Mouse (Mus musculus): ENCODE measurements around the gene Bbs1. TPM values are rescaled to one million over a fixed set of nuclear protein-coding genes. Genes with fewer than 3 reads are reported as not detected.
A peak's percentile ranks its signal among the peaks of the same experiment; 100 is the strongest.
"Not testable (repeated sequence)": the region's sequence is repeated elsewhere in the genome, so short reads cannot be mapped to it uniquely, and the experiment has no call there.

The Bbs1 gene
- polyA plus RNA-seq (2012; rRNA removed): 28.5 and 32.7 TPM in 2 replicates

DNA sequence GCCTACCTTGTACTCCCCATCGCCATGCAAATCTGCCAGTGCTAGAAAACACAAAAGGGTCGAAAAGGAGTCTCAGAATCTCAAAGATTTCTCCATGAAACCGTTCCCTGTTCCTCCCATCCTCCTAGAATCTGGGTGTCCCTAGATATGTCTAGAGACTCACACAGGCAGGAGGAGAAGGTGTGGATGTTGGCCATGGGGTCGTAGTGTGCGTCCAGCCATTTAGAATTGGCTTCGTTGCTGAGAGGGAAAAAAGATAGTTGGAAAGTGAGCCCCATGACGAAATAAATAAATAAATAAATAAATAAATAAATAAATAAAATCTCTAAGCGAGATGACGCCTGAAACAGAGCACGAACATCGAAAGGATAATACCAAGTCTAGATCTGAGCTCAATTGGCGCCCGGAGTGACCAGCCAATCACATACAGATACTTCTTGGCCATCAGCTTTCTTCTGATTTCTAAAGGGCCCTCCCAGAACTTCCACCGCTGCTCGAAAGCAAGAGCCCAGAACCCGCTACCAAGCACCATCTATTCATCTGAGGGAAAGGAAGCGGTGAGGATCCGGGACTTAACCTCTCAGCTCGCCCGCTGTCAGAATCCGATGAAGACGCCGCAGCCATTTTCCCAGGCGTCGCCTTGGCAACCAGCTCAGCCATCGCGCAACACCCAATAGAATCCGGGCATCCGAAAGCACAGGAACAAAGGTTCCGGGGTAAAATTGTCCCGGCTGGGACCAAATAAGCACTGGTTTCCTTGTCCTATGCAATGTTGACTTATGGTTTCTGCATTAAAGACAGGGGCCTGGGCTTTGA is at the start of gene Bbs1:
TSS of gene Bbs1 (minus strand) at position 650 of the 816 bp plus-strand sequence.
- TF ChIP-seq POLR2A (IDR thresholded peaks at IDR 0.05; ENCODE audit: extremely low read depth, insufficient read depth, low read length) (peak; percentile 67), CTCF (IDR thresholded peaks at IDR 0.05; ENCODE audit: extremely low read depth, insufficient read depth, low read length) (no peak)
- no peak within 1 kb of the TSS for H3K27ac ChIP-seq (ENCODE audit: insufficient read depth, low read length)
- peaks cover 3% of the 10 kb centered on the region; the same call in 1 of the 2 replicates for H3K4me1 ChIP-seq (ENCODE audit: control insufficient read depth, insufficient read depth, low read length)
- peak within 1 kb of the TSS; percentile 86 for H3K4me3 ChIP-seq (ENCODE audit: insufficient read depth, low read length)

DNA sequence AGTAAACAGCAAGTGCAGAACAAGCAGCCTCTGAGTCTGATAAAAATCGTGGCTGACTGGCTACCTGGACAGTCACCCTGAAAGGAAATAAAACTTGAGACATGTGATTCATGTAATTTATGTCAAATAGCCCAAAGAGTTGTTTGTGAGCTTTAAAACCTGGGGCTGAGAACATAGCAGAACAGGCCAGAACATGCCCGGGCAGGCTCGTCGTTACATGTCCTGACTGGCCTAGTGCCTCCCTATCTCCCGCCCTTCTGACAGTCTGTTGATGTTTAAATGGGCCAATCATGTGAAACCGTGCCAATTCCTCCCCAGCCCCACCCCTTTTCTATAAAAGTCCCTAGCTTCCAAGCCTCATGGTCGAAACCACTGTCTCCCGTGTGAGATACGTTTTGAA is 42.2 kb upstream of the Bbs1 start:
- H3K4me3 ChIP-seq (ENCODE audit: insufficient read depth, low read length); H3K27ac ChIP-seq (ENCODE audit: insufficient read depth, low read length); H3K4me1 ChIP-seq (ENCODE audit: control insufficient read depth, insufficient read depth, low read length): not testable (repeated sequence)

DNA sequence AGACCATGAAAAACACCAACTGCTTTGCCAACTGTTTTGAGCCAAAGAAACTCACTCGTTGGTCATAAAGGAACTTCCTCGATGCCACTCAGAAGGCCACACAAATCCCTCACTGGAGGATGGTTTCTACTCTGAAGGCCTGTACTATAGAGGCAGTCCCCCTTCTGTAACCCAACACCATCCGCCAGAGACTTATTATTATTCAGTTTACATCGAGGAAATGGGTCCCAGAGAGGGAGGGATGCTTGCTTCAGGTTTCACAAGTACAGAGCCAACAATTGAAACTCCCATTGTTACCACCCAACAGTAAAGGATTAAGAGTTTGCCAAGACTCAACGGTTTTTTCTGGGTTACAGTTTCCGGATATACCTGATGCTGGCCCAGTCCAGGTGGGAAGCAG is 39.1 kb upstream of the Bbs1 start:
- Histone ChIP-seq H3K4me3 (ENCODE audit: insufficient read depth, low read length) (no peak overlapping the region), H3K27ac (ENCODE audit: insufficient read depth, low read length) (no peak overlapping the region)
- TF ChIP-seq CTCF (IDR thresholded peaks at IDR 0.05; ENCODE audit: extremely low read depth, insufficient read depth, low read length) (no peak), POLR2A (IDR thresholded peaks at IDR 0.05; ENCODE audit: extremely low read depth, insufficient read depth, low read length) (no peak)

DNA sequence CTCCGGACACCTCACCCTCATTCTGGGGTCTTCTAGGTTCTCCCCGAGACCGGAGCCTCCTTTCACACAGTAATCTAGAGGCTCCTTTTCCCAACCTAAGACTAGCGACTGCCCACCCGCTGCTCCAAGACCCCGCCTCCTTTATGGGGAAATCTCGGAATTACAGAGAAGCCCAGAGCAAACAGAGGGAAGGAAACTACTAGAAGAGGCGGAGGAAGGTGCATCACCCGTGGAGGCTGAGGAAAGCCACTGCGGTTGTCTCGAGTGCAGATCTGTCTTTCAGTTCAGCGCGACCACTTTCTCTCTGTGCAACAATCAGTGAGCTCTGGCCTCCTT is 36.8 kb upstream of the Bbs1 start:
- Histone ChIP-seq H3K27ac (ENCODE audit: insufficient read depth, low read length) (no peak overlapping the region), H3K4me3 (ENCODE audit: insufficient read depth, low read length) (peak overlapping the region; percentile 56), H3K4me1 (ENCODE audit: control insufficient read depth, insufficient read depth, low read length) (no peaks in the 10 kb centered on the region)
- TF ChIP-seq CTCF (IDR thresholded peaks at IDR 0.05; ENCODE audit: extremely low read depth, insufficient read depth, low read length): no peak
- TF ChIP-seq POLR2A (IDR thresholded peaks at IDR 0.05; ENCODE audit: extremely low read depth, insufficient read depth, low read length): no peak

More for the DNA sequence above, 39.1 kb upstream of the Bbs1 start:
- H3K4me1 ChIP-seq (ENCODE audit: control insufficient read depth, insufficient read depth, low read length): no peaks in the 10 kb centered on the region

DNA sequence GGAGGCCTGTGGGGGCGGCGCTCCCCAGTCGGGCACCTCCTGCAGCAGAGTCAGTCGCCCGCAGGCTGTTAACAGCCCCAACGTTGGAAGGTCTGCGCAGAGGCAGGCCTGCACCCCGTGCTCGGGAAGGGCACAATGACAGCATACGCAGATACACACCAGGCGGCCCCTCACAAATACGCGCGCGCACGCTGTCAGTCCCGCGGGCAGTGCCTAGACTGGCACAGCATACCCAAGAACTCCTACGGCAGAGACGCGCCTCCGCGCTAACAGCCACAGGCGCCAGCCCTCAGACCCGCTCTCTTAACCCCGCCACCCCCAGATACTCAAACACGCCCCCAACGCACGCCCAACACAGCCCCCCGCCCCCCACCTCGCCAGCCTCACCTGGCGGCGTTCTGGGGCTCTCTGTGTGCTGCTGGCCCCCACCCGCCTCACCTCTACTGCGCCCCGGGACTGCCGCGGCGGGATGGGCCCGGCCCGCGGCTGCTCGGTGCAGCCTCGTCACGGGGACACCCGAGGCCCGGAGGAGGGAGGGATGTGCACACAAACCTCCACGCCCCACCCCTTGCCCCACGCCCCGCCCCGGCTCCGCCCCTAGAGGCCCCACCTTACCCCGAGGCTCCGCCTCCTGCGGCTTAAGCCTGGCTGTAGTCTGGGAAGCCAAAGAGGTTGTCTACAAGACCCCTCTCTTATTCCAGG is 36.3 kb upstream of the Bbs1 start, which contains the start of gene Peli3:
TSS of gene Peli3 (minus strand) at position 577 of the 702 bp plus-strand sequence.
- 0 out of 2 replicates have a peak within 1 kb of the TSS, but pooled peaks have one; percentile 6 for H3K27ac ChIP-seq (ENCODE audit: insufficient read depth, low read length)
- no peak for TF ChIP-seq POLR2A (IDR thresholded peaks at IDR 0.05; ENCODE audit: extremely low read depth, insufficient read depth, low read length)
- no peak for TF ChIP-seq CTCF (IDR thresholded peaks at IDR 0.05; ENCODE audit: extremely low read depth, insufficient read depth, low read length)
- H3K4me1 ChIP-seq (ENCODE audit: control insufficient read depth, insufficient read depth, low read length): no peaks in the 10 kb centered on the region
- H3K4me3 ChIP-seq (ENCODE audit: insufficient read depth, low read length): peak within 1 kb of the TSS; percentile 56

DNA sequence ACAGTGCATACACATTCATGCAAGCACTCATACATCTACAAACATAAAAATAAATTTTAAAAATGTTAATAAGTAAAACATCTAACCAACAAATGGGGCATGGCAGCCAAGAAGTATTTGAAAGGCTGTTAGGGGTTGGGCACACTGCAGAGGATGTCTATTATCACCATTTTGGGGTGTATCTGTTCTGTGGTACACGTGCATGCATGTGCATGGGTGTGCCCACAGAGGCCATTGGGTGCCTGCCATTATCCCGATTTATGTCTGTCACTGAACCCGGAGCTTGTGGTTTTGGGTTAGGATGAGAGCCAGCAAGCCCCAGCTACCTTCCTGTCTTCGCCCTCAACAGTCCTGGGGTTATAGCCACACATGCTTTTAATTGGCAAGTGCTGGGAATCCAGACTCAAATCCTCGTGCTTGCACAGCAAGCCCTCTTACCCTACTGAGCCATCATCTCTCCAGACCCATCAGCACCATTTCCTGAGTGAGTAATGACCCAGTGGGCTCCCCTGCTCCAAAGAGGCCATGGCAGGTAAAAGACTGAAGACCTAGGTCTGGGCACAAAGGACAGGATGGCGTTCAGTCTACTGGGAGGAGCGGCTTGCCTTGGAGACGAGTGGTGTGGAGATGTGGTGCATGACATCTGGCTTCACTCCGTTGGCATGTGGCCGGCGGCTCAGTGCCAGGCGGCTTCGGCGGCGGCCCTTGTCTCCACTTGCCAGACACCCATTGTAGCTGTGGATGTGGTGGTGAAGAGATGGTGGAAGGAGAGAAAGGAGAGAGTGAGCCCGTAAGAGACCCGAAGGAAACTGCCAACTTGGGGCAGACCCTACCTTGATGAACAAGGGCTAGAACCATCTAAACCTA is 31.2 kb upstream of the Bbs1 start:
- no peak overlapping the region for H3K4me3 ChIP-seq (ENCODE audit: insufficient read depth, low read length)
- TF ChIP-seq POLR2A (IDR thresholded peaks at IDR 0.05; ENCODE audit: extremely low read depth, insufficient read depth, low read length) (no peak), CTCF (IDR thresholded peaks at IDR 0.05; ENCODE audit: extremely low read depth, insufficient read depth, low read length) (no peak)
- H3K27ac ChIP-seq (ENCODE audit: insufficient read depth, low read length): no peak overlapping the region
- no peaks in the 10 kb centered on the region for H3K4me1 ChIP-seq (ENCODE audit: control insufficient read depth, insufficient read depth, low read length)

DNA sequence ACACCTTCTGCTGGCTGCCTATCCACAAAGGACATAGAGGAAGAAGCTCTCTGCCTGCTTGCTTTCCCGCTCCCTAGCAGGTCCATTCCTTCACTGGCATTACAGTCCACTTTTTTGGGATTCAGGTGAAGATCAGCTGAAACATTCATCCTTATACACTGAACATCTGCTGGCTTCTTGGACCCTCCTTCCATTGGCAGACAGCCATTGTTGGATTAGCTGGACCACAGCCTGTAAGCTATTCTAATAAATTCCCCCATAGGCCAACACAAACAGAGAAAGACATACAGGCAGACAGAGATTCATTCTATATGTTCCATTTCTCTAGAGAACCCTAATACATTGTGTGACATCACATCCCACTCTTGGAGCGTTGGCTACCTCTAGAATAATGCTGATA is 30.5 kb upstream of the Bbs1 start:
- H3K4me3 ChIP-seq (ENCODE audit: insufficient read depth, low read length): no peak overlapping the region
- TF ChIP-seq POLR2A (IDR thresholded peaks at IDR 0.05; ENCODE audit: extremely low read depth, insufficient read depth, low read length): no peak
- no peak for TF ChIP-seq CTCF (IDR thresholded peaks at IDR 0.05; ENCODE audit: extremely low read depth, insufficient read depth, low read length)
- no peak overlapping the region for H3K27ac ChIP-seq (ENCODE audit: insufficient read depth, low read length)
- H3K4me1 ChIP-seq (ENCODE audit: control insufficient read depth, insufficient read depth, low read length): no peaks in the 10 kb centered on the region

DNA sequence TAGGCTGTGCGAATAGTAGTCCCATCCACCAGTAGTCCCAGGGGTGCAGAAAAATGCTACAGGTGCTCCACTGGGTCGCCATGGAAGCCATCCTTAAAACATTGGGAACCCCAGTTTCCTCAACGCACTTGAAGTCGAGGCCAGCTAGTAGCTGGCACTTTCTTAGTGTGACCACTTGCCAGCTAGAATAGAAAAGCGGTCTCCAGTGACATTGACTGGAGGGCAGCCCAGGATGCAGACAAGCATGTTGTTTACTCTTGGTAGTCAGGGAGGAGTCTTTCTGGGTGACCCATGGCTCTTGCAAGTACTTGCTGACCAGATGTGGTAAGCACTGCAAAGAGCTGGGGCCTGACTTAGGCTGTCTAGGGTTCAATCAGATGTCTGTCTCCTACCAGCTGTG is 22.4 kb upstream of the Bbs1 start:
- Histone ChIP-seq H3K4me3 (ENCODE audit: insufficient read depth, low read length) (no peak overlapping the region; the same call in 1 of the 2 replicates), H3K27ac (ENCODE audit: insufficient read depth, low read length) (no peak overlapping the region), H3K4me1 (ENCODE audit: control insufficient read depth, insufficient read depth, low read length) (0 out of 2 replicates have a peak, but pooled peaks cover 5% of the 10 kb centered on the region)
- TF ChIP-seq POLR2A (IDR thresholded peaks at IDR 0.05; ENCODE audit: extremely low read depth, insufficient read depth, low read length): no peak
- TF ChIP-seq CTCF (IDR thresholded peaks at IDR 0.05; ENCODE audit: extremely low read depth, insufficient read depth, low read length): no peak

DNA sequence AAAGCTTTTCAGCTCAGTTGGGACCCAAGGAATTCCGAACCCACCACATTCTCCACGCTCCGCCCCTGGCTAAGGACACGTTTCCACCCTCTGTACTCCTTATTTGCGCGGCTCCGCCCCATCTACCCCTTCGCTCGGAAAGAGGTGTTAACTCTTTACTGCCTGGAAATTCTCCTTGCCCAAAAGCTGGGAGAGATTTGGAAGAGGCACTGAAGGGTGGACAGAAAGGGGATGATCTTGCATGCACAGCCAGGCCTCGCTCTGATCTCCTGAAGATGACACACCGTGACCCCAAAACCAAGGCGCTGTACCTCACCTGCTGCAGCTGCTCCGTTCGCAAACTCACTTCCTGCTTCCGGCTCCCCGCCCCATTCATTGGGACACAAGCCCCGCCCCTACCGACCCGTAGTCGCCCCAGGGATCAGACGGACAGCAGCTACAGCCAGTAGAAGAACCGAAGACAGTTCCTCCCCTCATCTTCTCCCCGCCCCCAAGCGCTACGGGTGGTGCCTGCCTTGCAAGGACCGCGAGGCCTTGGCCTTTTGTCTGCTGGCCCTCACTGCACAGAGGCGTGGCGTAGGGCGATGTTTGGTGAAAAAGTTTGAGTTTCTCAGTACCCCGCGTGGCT is 21.6 kb upstream of the Bbs1 start, which contains the start of gene Dpp3:
TSS of gene Dpp3 (minus strand) at position 384 of the 628 bp plus-strand sequence.
- 0 out of 2 replicates have a peak, but pooled peaks cover 5% of the 10 kb centered on the region for H3K4me1 ChIP-seq (ENCODE audit: control insufficient read depth, insufficient read depth, low read length)
- peak; percentile 81 for TF ChIP-seq POLR2A (IDR thresholded peaks at IDR 0.05; ENCODE audit: extremely low read depth, insufficient read depth, low read length)
- no peak for TF ChIP-seq CTCF (IDR thresholded peaks at IDR 0.05; ENCODE audit: extremely low read depth, insufficient read depth, low read length)
- no peak within 1 kb of the TSS for H3K27ac ChIP-seq (ENCODE audit: insufficient read depth, low read length)
- H3K4me3 ChIP-seq (ENCODE audit: insufficient read depth, low read length): peak within 1 kb of the TSS; percentile 70

Measured in cortical plate, adult 2 months (tissue).